Mouse (Mus musculus): Measurements from ENCODE around the gene Hcfc2.

The Hcfc2 gene

GRCm38 (mm10) chr10:82771595-82772170 is 75.7 kb downstream of the Hcfc2 start:
- no peak for DNase-seq (ENCODE audit: extremely low spot score)

GRCm38 (mm10) chr10:82774841-82775240 is 78.9 kb downstream of the Hcfc2 start:
- no peak for DNase-seq (ENCODE audit: extremely low spot score)

GRCm38 (mm10) chr10:82777075-82777474 is 81.1 kb downstream of the Hcfc2 start:
- no peak for DNase-seq (ENCODE audit: extremely low spot score)

GRCm38 (mm10) chr10:82777886-82778285 is 81.9 kb downstream of the Hcfc2 start:
- no peak for DNase-seq (ENCODE audit: extremely low spot score)

GRCm38 (mm10) chr10:82778791-82779549 is 83.0 kb downstream of the Hcfc2 start:
- DNase-seq (ENCODE audit: extremely low spot score) = no peak

- no peak for DNase-seq (ENCODE audit: extremely low spot score)
Observed at GRCm38 (mm10) chr10:82779831-82780230, 83.9 kb downstream of the Hcfc2 start.

- no peak for DNase-seq (ENCODE audit: extremely low spot score)
Observed at GRCm38 (mm10) chr10:82780322-82780721, 84.4 kb downstream of the Hcfc2 start.

GRCm38 (mm10) chr10:82780816-82781215 is 84.9 kb downstream of the Hcfc2 start:
- no peak for DNase-seq (ENCODE audit: extremely low spot score)

- no peak for DNase-seq (ENCODE audit: extremely low spot score)
Observed at GRCm38 (mm10) chr10:82782472-82782871, 86.5 kb downstream of the Hcfc2 start.

- no peak for DNase-seq (ENCODE audit: extremely low spot score)
Observed at GRCm38 (mm10) chr10:82789181-82789580, 93.2 kb downstream of the Hcfc2 start.

- DNase-seq (ENCODE audit: extremely low spot score) = no peak
Observed at GRCm38 (mm10) chr10:82790504-82790903, 94.5 kb downstream of the Hcfc2 start.

- DNase-seq (ENCODE audit: extremely low spot score) = no peak
Observed at GRCm38 (mm10) chr10:82791713-82792112, 95.8 kb downstream of the Hcfc2 start.
